Mouse (Mus musculus) midbrain, postnatal 0 days (tissue): ENCODE measurements around the gene Mfsd2b. TPM values are rescaled to one million over a fixed set of nuclear protein-coding genes. Genes with fewer than 3 reads are reported as not detected.
A peak's percentile ranks its signal among the peaks of the same experiment; 100 is the strongest.

ENCODE experiments used
- ATAC-seq: fragments of 200-750 bp; cut with Nextera tagmentation; 2 replicates; pipeline ENCODE4 v1.8.0; 2017; ENCODE audit warnings: moderate number of reproducible peaks, mild to moderate bottlenecking, moderate TSS enrichment, moderate library complexity; ENCODE audit not compliant: low FRiP score
- DNase-seq: peaks from one replicate; pipeline ENCODE4 v3.0.0-alpha.2; 2015; ENCODE audit warnings: low spot score
- H3K27ac ChIP-seq: fragments of 300-500 bp; sonication (generic); 2 replicates; pipeline ENCODE4 v1.5.1; 2014; ENCODE audit warnings: low read depth, mild to moderate bottlenecking, low read length, mixed read lengths
- H3K27me3 ChIP-seq: fragments of 300-500 bp; sonication (generic); 2 replicates; pipeline ENCODE4 v1.6.1; 2014; ENCODE audit warnings: low read length, control low read depth, mixed read lengths; ENCODE audit not compliant: insufficient read depth
- H3K36me3 ChIP-seq: fragments of 300-500 bp; sonication (generic); 2 replicates; pipeline ENCODE4 v1.6.1; 2014; ENCODE audit warnings: low read length, control low read depth, mixed read lengths; ENCODE audit not compliant: insufficient read depth
- H3K4me1 ChIP-seq: fragments of 300-500 bp; sonication (generic); 2 replicates; pipeline ENCODE4 v1.6.1; 2014; ENCODE audit warnings: mild to moderate bottlenecking, control low read depth, antibody characterized with exemption, low read length, mixed read lengths; ENCODE audit not compliant: insufficient read depth
- H3K4me2 ChIP-seq: fragments of 300-500 bp; sonication (generic); 2 replicates; pipeline ENCODE4 v1.6.1; 2014; ENCODE audit warnings: low read depth, mild to moderate bottlenecking, low read length, mixed read lengths; ENCODE audit not compliant: poor library complexity, severe bottlenecking
- H3K4me3 ChIP-seq: fragments of 300-500 bp; sonication (generic); 2 replicates; pipeline ENCODE4 v1.5.1; 2014; ENCODE audit warnings: low read depth, mild to moderate bottlenecking, low read length, moderate library complexity
- H3K9ac ChIP-seq: fragments of 300-500 bp; sonication (generic); replicated peaks from 2 replicates; pipeline ENCODE4 v1.6.1; 2014; ENCODE audit warnings: mild to moderate bottlenecking, low read length, moderate library complexity, mixed read lengths; ENCODE audit not compliant: poor library complexity, severe bottlenecking
- H3K9me3 ChIP-seq: fragments of 300-500 bp; sonication (generic); 2 replicates; pipeline ENCODE4 v1.6.1; 2016; ENCODE audit warnings: low read length, control low read depth
- CTCF ChIP-seq: IDR thresholded peaks from 2 replicates; pipeline ENCODE4 v1.5.1; 2016; ENCODE audit warnings: antibody characterized with exemption, mild to moderate bottlenecking
- WGBS: fragments of 180-500 bp; shearing (Covaris S2); extraction: QIAGEN DNeasy Blood & Tissue Kit; methylation state at CpG from one replicate; pipeline ENCODE4 v1.1.7; 2014; 5-methylcytosine and 5-hydroxymethylcytosine counted together
- polyA plus RNA-seq: library from polyadenylated mRNA; unstranded; fragments of >200 nt; fragmentation: Nextera tagmentation; extraction: Ambion mirVana; gene quantifications from 2 replicates; pipeline ENCODE4 v1.2.1, GENCODE M21; 2015
- total RNA-seq: library from RNA; depleted of rRNA; stranded (reverse); fragments of >200 nt; gene quantifications from 2 replicates; pipeline ENCODE4 v1.2.3, GENCODE M21; 2014; rRNA removed

Gene Mfsd2b
- total and polyA plus RNA-seq, 2 experiments from 2014 or later: 1.1 to 1.5 TPM

GRCm38 (mm10) chr12:4816680-4817360 lies 57.3 kb downstream of the Mfsd2b start:
- H3K4me2 ChIP-seq: peak overlapping the region; percentile 68
- TF ChIP-seq CTCF: no peak
- H3K27ac ChIP-seq: peak overlapping the region; percentile 81
- H3K4me3 ChIP-seq: peak overlapping the region; percentile 89
- H3K4me1 ChIP-seq: peaks cover 12% of the 10 kb centered on the region
- DNase-seq: no peak
- H3K9me3 ChIP-seq: no peaks in the 10 kb centered on the region
- ATAC-seq: peak; percentile 83; the same call in 1 of the 2 replicates
- no peaks in the 10 kb centered on the region for H3K27me3 ChIP-seq
- H3K36me3 ChIP-seq: peaks cover 12% of the 10 kb centered on the region
- WGBS: 6% methylated on average over 24 of the region's 24 CpGs
- H3K9ac ChIP-seq: peak overlapping the region; percentile 79

- H3K4me2 ChIP-seq: no peak overlapping the region
- no peaks in the 10 kb centered on the region for H3K27me3 ChIP-seq
- no peak for TF ChIP-seq CTCF
- 81% methylated on average over 4 of the region's 4 CpGs for WGBS
- ATAC-seq (no peak), DNase-seq (no peak)
- no peaks in the 10 kb centered on the region for H3K9me3 ChIP-seq
- no peak overlapping the region for H3K9ac ChIP-seq
- no peak overlapping the region for H3K27ac ChIP-seq
- H3K36me3 ChIP-seq: no peaks in the 10 kb centered on the region
- no peak overlapping the region for H3K4me3 ChIP-seq
- H3K4me1 ChIP-seq: peaks cover 9% of the 10 kb centered on the region
Measured at GRCm38 (mm10) chr12:4813636-4814035, 60.5 kb downstream of the Mfsd2b start.

Other genes starting within 250 kb of the Mfsd2b start
- 0.99 and 1.9 TPM in 2 replicates for gene Fam228a, start 135.9 kb downstream of the Mfsd2b start, total RNA-seq
- gene Fam228a, start 135.9 kb downstream of the Mfsd2b start, polyA plus RNA-seq: 0.26 and 0.58 TPM in 2 replicates
- 10.1 and 12.8 TPM in 2 replicates for gene Pfn4, start 105.3 kb downstream of the Mfsd2b start, total RNA-seq
- gene Pfn4, start 105.3 kb downstream of the Mfsd2b start, polyA plus RNA-seq: 19.9 and 24.9 TPM in 2 replicates
- 5.6 and 6.5 TPM in 2 replicates for gene Fam228b, start 105.1 kb downstream of the Mfsd2b start, total RNA-seq
- 7.2 and 8.7 TPM in 2 replicates for gene Fam228b, start 105.1 kb downstream of the Mfsd2b start, polyA plus RNA-seq
- gene Sf3b6, start 56.8 kb downstream of the Mfsd2b start, total RNA-seq: 72.9 and 84.7 TPM in 2 replicates
- 299 and 341 TPM in 2 replicates for gene Sf3b6, start 56.8 kb downstream of the Mfsd2b start, polyA plus RNA-seq
- gene Fkbp1b, start 32.8 kb downstream of the Mfsd2b start, total RNA-seq: 55.5 and 82.1 TPM in 2 replicates
- 80.5 and 83.8 TPM in 2 replicates for gene Fkbp1b, start 32.8 kb downstream of the Mfsd2b start, polyA plus RNA-seq
- gene Wdcp, start 31.1 kb downstream of the Mfsd2b start, total RNA-seq: 9.7 and 11.0 TPM in 2 replicates
- gene Wdcp, start 31.1 kb downstream of the Mfsd2b start, polyA plus RNA-seq: 11.0 and 11.6 TPM in 2 replicates
- gene Ubxn2a, start 33.3 kb upstream of the Mfsd2b start, total RNA-seq: 26.6 and 35.1 TPM in 2 replicates
- gene Ubxn2a, start 33.3 kb upstream of the Mfsd2b start, polyA plus RNA-seq: 36.9 and 40.9 TPM in 2 replicates
- 27.2 and 31.7 TPM in 2 replicates for gene Atad2b, start 43.0 kb upstream of the Mfsd2b start, total RNA-seq
- 6.1 and 8.8 TPM in 2 replicates for gene Atad2b, start 43.0 kb upstream of the Mfsd2b start, polyA plus RNA-seq